Mouse (Mus musculus) liver, postnatal 0 days (tissue): Measurements from ENCODE around the gene Tdpoz2. TPM values are rescaled to one million over a fixed set of nuclear protein-coding genes. Genes with fewer than 3 reads are reported as not detected.
"Not testable (repeated sequence)": the region's sequence is repeated elsewhere in the genome, so short reads cannot be mapped to it uniquely, and the experiment has no call there.

Experiments
- ATAC-seq: fragments of 200-750 bp; cut with Nextera tagmentation; 2 replicates; pipeline ENCODE4 v1.8.0; 2017; ENCODE audit warnings: mild to moderate bottlenecking, moderate library complexity
- DNase-seq: peaks from one replicate; pipeline ENCODE4 v3.0.0-alpha.2; 2016
- H3K27ac ChIP-seq: fragments of 300-500 bp; sonication (generic); 2 replicates; pipeline ENCODE4 v1.5.1; 2014; ENCODE audit warnings: antibody characterized with exemption, moderate library complexity, mild to moderate bottlenecking, low read depth
- H3K27me3 ChIP-seq: fragments of 300-500 bp; sonication (generic); 2 replicates; pipeline ENCODE4 v1.6.1; 2014; ENCODE audit warnings: low read length, control low read depth, mixed read lengths; ENCODE audit not compliant: insufficient read depth
- H3K36me3 ChIP-seq: fragments of 300-500 bp; sonication (generic); replicated peaks from 2 replicates; pipeline ENCODE4 v1.6.1; 2014; ENCODE audit warnings: mild to moderate bottlenecking, control low read depth, low read length, moderate library complexity, mixed read lengths; ENCODE audit not compliant: insufficient read depth
- H3K4me1 ChIP-seq: fragments of 300-500 bp; sonication (generic); 2 replicates; pipeline ENCODE4 v1.6.1; 2014; ENCODE audit warnings: antibody characterized with exemption, mild to moderate bottlenecking, control low read depth; ENCODE audit not compliant: insufficient read depth
- H3K4me2 ChIP-seq: fragments of 300-500 bp; sonication (generic); 2 replicates; pipeline ENCODE4 v1.6.1; 2014; ENCODE audit warnings: low read depth, mild to moderate bottlenecking, low read length, moderate library complexity, mixed read lengths
- H3K4me3 ChIP-seq: fragments of 300-500 bp; sonication (generic); 2 replicates; pipeline ENCODE4 v1.5.1; 2014; ENCODE audit warnings: low read depth, low read length
- H3K9ac ChIP-seq: fragments of 300-500 bp; sonication (generic); replicated peaks from 2 replicates; pipeline ENCODE4 v1.6.1; 2014; ENCODE audit warnings: mild to moderate bottlenecking, moderate library complexity
- H3K9me3 ChIP-seq: fragments of 300-500 bp; sonication (generic); 2 replicates; pipeline ENCODE4 v1.6.1; 2016; ENCODE audit warnings: mild to moderate bottlenecking, control low read depth, low read length, mixed read lengths
- CTCF ChIP-seq: sonication (generic); IDR thresholded peaks from 2 replicates; pipeline ENCODE4 v1.5.1; 2016; ENCODE audit warnings: antibody characterized with exemption, low read depth
- EP300 ChIP-seq: IDR thresholded peaks from 2 replicates; pipeline ENCODE4 v1.6.1; 2016; ENCODE audit warnings: antibody characterized with exemption, low read depth, mild to moderate bottlenecking
- WGBS: fragments of 180-500 bp; shearing (Covaris S2); extraction: QIAGEN DNeasy Blood & Tissue Kit; methylation state at CpG from one replicate; pipeline ENCODE4 v1.1.7; 2014; ENCODE audit not compliant: insufficient replicate concordance; 5-methylcytosine and 5-hydroxymethylcytosine counted together
- polyA plus RNA-seq: library from polyadenylated mRNA; unstranded; fragments of >200 nt; fragmentation: Nextera tagmentation; extraction: Ambion mirVana; gene quantifications from 2 replicates; pipeline ENCODE4 v1.2.1, GENCODE M21; 2015

The Tdpoz2 gene
- polyA plus RNA-seq, 1 experiment from 2014 or later = not detected

- DNase-seq = not testable (repeated sequence)
- peak; percentile 47; the same call in 1 of the 2 replicates for ATAC-seq
- peak; percentile 72 for TF ChIP-seq CTCF
Observed at GRCm38 (mm10) chr3:93608970-93609369, 43.5 kb downstream of the Tdpoz2 start.

GRCm38 (mm10) chr3:93601903-93602302 is 50.6 kb downstream of the Tdpoz2 start:
- WGBS = 76% methylated on average over 1 of the region's 1 CpGs
- no peaks in the 10 kb centered on the region for H3K9me3 ChIP-seq
- H3K27ac ChIP-seq = no peak overlapping the region
- no peak for DNase-seq
- H3K4me3 ChIP-seq = no peak overlapping the region
- no peaks in the 10 kb centered on the region for H3K27me3 ChIP-seq
- peaks cover 2% of the 10 kb centered on the region; the same call in 1 of the 2 replicates for H3K4me1 ChIP-seq
- no peak for ATAC-seq
- H3K4me2 ChIP-seq = no peak overlapping the region
- H3K9ac ChIP-seq = no peak overlapping the region
- TF ChIP-seq EP300 = no peak
- no peak for TF ChIP-seq CTCF
- H3K36me3 ChIP-seq = no peaks in the 10 kb centered on the region

More at GRCm38 (mm10) chr3:93608970-93609369, 43.5 kb downstream of the Tdpoz2 start:
- H3K4me3 ChIP-seq, H3K9ac ChIP-seq, H3K27me3 ChIP-seq, H3K4me2 ChIP-seq, H3K9me3 ChIP-seq, H3K27ac ChIP-seq, H3K36me3 ChIP-seq, H3K4me1 ChIP-seq: not testable (repeated sequence)

Other genes with a start within 250 kb of the Tdpoz2 start
- gene Tchh, start 210.4 kb downstream of the Tdpoz2 start, polyA plus RNA-seq = 0.06 TPM in 2 replicates
- not detected in 2 replicates for gene Tchhl1, start 183.9 kb downstream of the Tdpoz2 start, polyA plus RNA-seq
- gene S100a11, start 132.2 kb downstream of the Tdpoz2 start, polyA plus RNA-seq = 330 and 336 TPM in 2 replicates
- 75.4 and 82.0 TPM in 2 replicates for gene S100a10, start 97.6 kb downstream of the Tdpoz2 start, polyA plus RNA-seq
- not detected in 2 replicates for gene Tdpoz1, start 23.6 kb upstream of the Tdpoz2 start, polyA plus RNA-seq
- not detected in 2 replicates for gene Gm37596, start 40.4 kb upstream of the Tdpoz2 start, polyA plus RNA-seq
- not detected in 2 replicates for gene Gm5773, start 120.3 kb upstream of the Tdpoz2 start, polyA plus RNA-seq
- not detected in 2 replicates for gene Tdpoz4, start 143.7 kb upstream of the Tdpoz2 start, polyA plus RNA-seq
- not detected in 2 replicates for gene Tdpoz3, start 173.3 kb upstream of the Tdpoz2 start, polyA plus RNA-seq